In the genomic region with DNA sequence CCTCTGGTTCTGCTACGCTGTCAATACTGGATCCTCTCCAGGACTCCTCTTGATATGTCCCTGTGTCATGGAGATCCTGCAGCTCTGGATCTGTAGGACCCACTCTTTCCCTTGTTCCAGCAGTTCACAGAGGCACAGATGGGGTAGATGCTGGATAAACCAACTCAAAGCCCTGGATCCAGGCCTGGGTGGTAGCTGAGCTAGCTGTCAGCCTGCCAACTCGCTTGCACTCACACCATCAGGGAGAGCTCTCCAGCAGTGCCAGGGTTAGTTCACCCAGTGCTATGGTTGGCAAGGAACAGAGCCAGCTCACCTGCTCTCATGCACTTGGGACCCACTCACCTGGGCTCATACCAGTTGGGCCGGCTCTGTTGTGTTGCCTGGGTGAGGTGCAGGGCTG, we compare ENCODE assay signal across 16 mouse cellular contexts.
DNase-seq lines count a peak whose midpoint lies in the region; ATAC-seq and TF ChIP-seq lines count a peak whose summit lies in the region.
"Had no signal": no experiment of that assay in that cellular context is flagged by ENCODE, and none has a peak within 500 bp of the region (broad histone marks: within the 10 kb centered on the region; RNA-seq: fewer than 3 reads in every experiment).

No protein-coding gene starts in this region.

- DNase-seq in hindbrain, postnatal 0 days (ENCODE audit: low spot score) = no peak
- no peak for DNase-seq in hindbrain, embryonic 14.5 days (ENCODE audit: low spot score)
- DNase-seq in cerebellum, adult 11 months = peak; percentile 18
- peak; percentile 48 for DNase-seq in cerebellum, adult 9-11 months
- peak; percentile 37 for DNase-seq in layer of hippocampus, adult 9-11 months
- DNase-seq in lung, postnatal 4 days = no peak
- DNase-seq in kidney, postnatal 4 days = no peak
- DNase-seq: adrenal gland, postnatal 36 days; gastrocnemius, postnatal 10 days; kidney, postnatal 14 days had no signal

- WGBS in hindbrain, postnatal 0 days = 86% methylated on average over 3 of the region's 3 CpGs
- WGBS in hindbrain, embryonic 14.5 days = 87% methylated on average over 3 of the region's 3 CpGs

- H3K9me3 ChIP-seq in hindbrain, postnatal 0 days (ENCODE audit: low read length) = no peaks in the 10 kb centered on the region
- H3K9me3 ChIP-seq in hindbrain, embryonic 14.5 days (ENCODE audit: control insufficient read depth, low read length) = 0 out of 2 replicates have a peak, but pooled peaks cover 3% of the 10 kb centered on the region
- H3K9me3 ChIP-seq: embryonic facial prominence, embryonic 13.5 days; forebrain, embryonic 10.5 days had no signal

- H3K4me2 ChIP-seq in hindbrain, postnatal 0 days (ENCODE audit: low read depth, low read length) = no peak overlapping the region
- no peak overlapping the region for H3K4me2 ChIP-seq in hindbrain, embryonic 14.5 days (replicated peaks)
- H3K4me2 ChIP-seq: embryonic facial prominence, embryonic 13.5 days; midbrain, embryonic 11.5 days had no signal

- H3K9ac ChIP-seq in hindbrain, postnatal 0 days (replicated peaks; ENCODE audit: low read length) = no peak overlapping the region
- no peak overlapping the region for H3K9ac ChIP-seq in hindbrain, embryonic 14.5 days
- H3K9ac ChIP-seq: embryonic facial prominence, embryonic 13.5 days; liver, embryonic 14.5 days had no signal

- H3K36me3 ChIP-seq in hindbrain, postnatal 0 days (ENCODE audit: insufficient read depth, low read length) = no peaks in the 10 kb centered on the region
- peaks cover 20% of the 10 kb centered on the region for H3K36me3 ChIP-seq in hindbrain, embryonic 14.5 days (replicated peaks; ENCODE audit: control insufficient read depth, insufficient read depth)
- H3K36me3 ChIP-seq: embryonic facial prominence, embryonic 13.5 days; forebrain, embryonic 10.5 days had no signal

- no peak overlapping the region for H3K27ac ChIP-seq in hindbrain, postnatal 0 days
- no peak overlapping the region for H3K27ac ChIP-seq in hindbrain, embryonic 14.5 days
- H3K27ac ChIP-seq: embryonic facial prominence, embryonic 13.5 days; forebrain, embryonic 10.5 days; liver, embryonic 14.5 days had no signal

- TF ChIP-seq CTCF in hindbrain, postnatal 0 days (IDR thresholded peaks at IDR 0.05; ENCODE audit: low read depth) = no peak

- no peaks in the 10 kb centered on the region for H3K4me1 ChIP-seq in hindbrain, postnatal 0 days (ENCODE audit: insufficient read depth, low read length)
- H3K4me1 ChIP-seq in hindbrain, embryonic 14.5 days (replicated peaks; ENCODE audit: control insufficient read depth, insufficient read depth, low read length) = no peaks in the 10 kb centered on the region
- H3K4me1 ChIP-seq: embryonic facial prominence, embryonic 13.5 days; forebrain, embryonic 10.5 days had no signal

- ATAC-seq in hindbrain, postnatal 0 days = 0 out of 2 replicates have a peak, but pooled peaks have one; percentile 32
- ATAC-seq in hindbrain, embryonic 14.5 days (ENCODE audit: low FRiP score) = no peak
- ATAC-seq: activated CD4-positive, CD25-positive, alpha-beta regulatory T cell, adult 4 months; intestine, embryonic 16.5 days had no signal

- H3K27me3 ChIP-seq in hindbrain, postnatal 0 days (ENCODE audit: insufficient read depth, low read length) = no peaks in the 10 kb centered on the region
- H3K27me3 ChIP-seq in hindbrain, embryonic 14.5 days (ENCODE audit: control insufficient read depth, insufficient read depth, low read length) = no peaks in the 10 kb centered on the region
- H3K27me3 ChIP-seq: embryonic facial prominence, embryonic 13.5 days had no signal

- no peak overlapping the region for H3K4me3 ChIP-seq in hindbrain, postnatal 0 days (ENCODE audit: low read length)
- H3K4me3 ChIP-seq in hindbrain, embryonic 14.5 days (replicated peaks; ENCODE audit: low read length) = no peak overlapping the region
- H3K4me3 ChIP-seq: embryonic facial prominence, embryonic 13.5 days; forebrain, embryonic 10.5 days had no signal

Comparison
In these comparisons a context has a peak if more than half of its experiments do, and no peak if none do; other contexts are left out.
1. DNase-seq: peak in cerebellum, adult 11 months (single experiment), cerebellum, adult 9-11 months (single experiment) and layer of hippocampus, adult 9-11 months (single experiment); none in hindbrain, postnatal 0 days (single experiment), hindbrain, embryonic 14.5 days (single experiment), lung, postnatal 4 days (0 of 2) and kidney, postnatal 4 days (0 of 2).